Mouse (Mus musculus): ENCODE data around the gene Ppm1m. TPM values are rescaled to one million over a fixed set of nuclear protein-coding genes. Genes with fewer than 3 reads are reported as not detected.
A peak's percentile ranks its signal among the peaks of the same experiment; 100 is the strongest.

The Ppm1m gene
- total RNA-seq (2015) (14.3 and 16.9 TPM in 2 replicates), total RNA-seq (2017) (15.5 and 23.7 TPM in 2 replicates)

- ATAC-seq (replicated peaks; ENCODE audit: poor library complexity) = peak; percentile 21
Measured at GRCm38 (mm10) chr9:106199535-106200272, at the start of gene Ppm1m. Ppm1m (minus strand) TSS chr9:106199746.

GRCm38 (mm10) chr9:106242813-106243488 is 43.4 kb upstream of the Ppm1m start:
- peak; percentile 51 for ATAC-seq (replicated peaks; ENCODE audit: poor library complexity)

- no peak for ATAC-seq (replicated peaks; ENCODE audit: poor library complexity)
Measured at GRCm38 (mm10) chr9:106241541-106242164, 42.1 kb upstream of the Ppm1m start.

GRCm38 (mm10) chr9:106237878-106238277 is 38.3 kb upstream of the Ppm1m start:
- no peak for ATAC-seq (replicated peaks; ENCODE audit: poor library complexity)

- ATAC-seq (replicated peaks; ENCODE audit: poor library complexity) = no peak
Measured at GRCm38 (mm10) chr9:106237401-106237800, 37.9 kb upstream of the Ppm1m start.

GRCm38 (mm10) chr9:106236818-106237211 is 37.3 kb upstream of the Ppm1m start:
- no peak for ATAC-seq (replicated peaks; ENCODE audit: poor library complexity)

GRCm38 (mm10) chr9:106236156-106236817 is 36.7 kb upstream of the Ppm1m start:
- ATAC-seq (replicated peaks; ENCODE audit: poor library complexity) = no peak

- ATAC-seq (replicated peaks; ENCODE audit: poor library complexity) = no peak
Measured at GRCm38 (mm10) chr9:106235194-106235830, 35.8 kb upstream of the Ppm1m start.

- no peak for ATAC-seq (replicated peaks; ENCODE audit: poor library complexity)
Measured at GRCm38 (mm10) chr9:106233953-106234352, 34.4 kb upstream of the Ppm1m start.

GRCm38 (mm10) chr9:106232956-106233355 is 33.4 kb upstream of the Ppm1m start:
- ATAC-seq (replicated peaks; ENCODE audit: poor library complexity) = no peak

GRCm38 (mm10) chr9:106231816-106232215 is 32.3 kb upstream of the Ppm1m start:
- peak; percentile 16 for ATAC-seq (replicated peaks; ENCODE audit: poor library complexity)

- ATAC-seq (replicated peaks; ENCODE audit: poor library complexity) = no peak
Measured at GRCm38 (mm10) chr9:106231220-106231619, 31.7 kb upstream of the Ppm1m start.

- ATAC-seq (replicated peaks; ENCODE audit: poor library complexity) = no peak
Measured at GRCm38 (mm10) chr9:106230734-106231106, 31.2 kb upstream of the Ppm1m start.

- ATAC-seq (replicated peaks; ENCODE audit: poor library complexity) = peak; percentile 45
Measured at GRCm38 (mm10) chr9:106230051-106230733, 30.6 kb upstream of the Ppm1m start.

GRCm38 (mm10) chr9:106227790-106228429 is 28.4 kb upstream of the Ppm1m start:
- ATAC-seq (replicated peaks; ENCODE audit: poor library complexity) = peak; percentile 9; the same call in 1 of the 2 replicates

- peak; percentile 29 for ATAC-seq (replicated peaks; ENCODE audit: poor library complexity)
Measured at GRCm38 (mm10) chr9:106226151-106226682, 26.7 kb upstream of the Ppm1m start.

- ATAC-seq (replicated peaks; ENCODE audit: poor library complexity) = no peak
Measured at GRCm38 (mm10) chr9:106225469-106226150, 26.1 kb upstream of the Ppm1m start.

GRCm38 (mm10) chr9:106222994-106223393 is 23.4 kb upstream of the Ppm1m start:
- ATAC-seq (replicated peaks; ENCODE audit: poor library complexity) = peak; percentile 30

All from megakaryocyte progenitor cell, adult 5-6 weeks (primary cell).